Mouse (Mus musculus): ENCODE data around the gene Il21r. TPM values are rescaled to one million over a fixed set of nuclear protein-coding genes. Genes with fewer than 3 reads are reported as not detected.
A peak's percentile ranks its signal among the peaks of the same experiment; 100 is the strongest.

The Il21r gene
- polyA plus RNA-seq, 1 experiment from 2014 or later: 0.35 TPM

GRCm38 (mm10) chr7:125608183-125608688 is 5.0 kb downstream of the Il21r start:
- Histone ChIP-seq H3K36me3 (replicated peaks) (no peaks in the 10 kb centered on the region), H3K9me3 (no peaks in the 10 kb centered on the region), H3K4me1 (peaks cover 8% of the 10 kb centered on the region; the same call in 1 of the 2 replicates), H3K27me3 (replicated peaks; ENCODE audit: low read depth, poor library complexity, severe bottlenecking) (no peaks in the 10 kb centered on the region), H3K4me3 (no peak overlapping the region), H3K27ac (replicated peaks) (no peak overlapping the region)
- WGBS: 87% methylated on average over 4 of the region's 4 CpGs
- DNase-seq (ENCODE audit: low spot score): no peak

- 78% methylated on average over 5 of the region's 5 CpGs for WGBS
Measured at GRCm38 (mm10) chr7:125613579-125613978, 10.3 kb downstream of the Il21r start.

GRCm38 (mm10) chr7:125615453-125615852 is 12.2 kb downstream of the Il21r start:
- Histone ChIP-seq H3K27ac (replicated peaks) (no peak overlapping the region), H3K4me1 (no peaks in the 10 kb centered on the region), H3K36me3 (replicated peaks) (no peaks in the 10 kb centered on the region), H3K9me3 (no peaks in the 10 kb centered on the region), H3K27me3 (replicated peaks; ENCODE audit: low read depth, poor library complexity, severe bottlenecking) (no peaks in the 10 kb centered on the region), H3K4me3 (no peak overlapping the region)
- 90% methylated on average over 7 of the region's 7 CpGs for WGBS
- no peak for DNase-seq (ENCODE audit: low spot score)

More at GRCm38 (mm10) chr7:125613579-125613978, 10.3 kb downstream of the Il21r start:
- no peak for DNase-seq (ENCODE audit: low spot score)
- no peaks in the 10 kb centered on the region for H3K27me3 ChIP-seq (replicated peaks; ENCODE audit: low read depth, poor library complexity, severe bottlenecking)
- no peaks in the 10 kb centered on the region for H3K9me3 ChIP-seq
- H3K4me3 ChIP-seq: no peak overlapping the region
- H3K27ac ChIP-seq (replicated peaks): no peak overlapping the region
- H3K4me1 ChIP-seq: no peaks in the 10 kb centered on the region
- H3K36me3 ChIP-seq (replicated peaks): no peaks in the 10 kb centered on the region

- 77% methylated on average over 7 of the region's 7 CpGs for WGBS
- H3K9me3 ChIP-seq: no peaks in the 10 kb centered on the region
- H3K36me3 ChIP-seq (replicated peaks): no peaks in the 10 kb centered on the region
- peaks cover 14% of the 10 kb centered on the region for H3K4me1 ChIP-seq
- DNase-seq (ENCODE audit: low spot score): no peak
- H3K27me3 ChIP-seq (replicated peaks; ENCODE audit: low read depth, poor library complexity, severe bottlenecking): no peaks in the 10 kb centered on the region
- no peak overlapping the region for H3K4me3 ChIP-seq
- H3K27ac ChIP-seq (replicated peaks): no peak overlapping the region
Measured at GRCm38 (mm10) chr7:125618016-125618415, 14.8 kb downstream of the Il21r start.

DNA sequence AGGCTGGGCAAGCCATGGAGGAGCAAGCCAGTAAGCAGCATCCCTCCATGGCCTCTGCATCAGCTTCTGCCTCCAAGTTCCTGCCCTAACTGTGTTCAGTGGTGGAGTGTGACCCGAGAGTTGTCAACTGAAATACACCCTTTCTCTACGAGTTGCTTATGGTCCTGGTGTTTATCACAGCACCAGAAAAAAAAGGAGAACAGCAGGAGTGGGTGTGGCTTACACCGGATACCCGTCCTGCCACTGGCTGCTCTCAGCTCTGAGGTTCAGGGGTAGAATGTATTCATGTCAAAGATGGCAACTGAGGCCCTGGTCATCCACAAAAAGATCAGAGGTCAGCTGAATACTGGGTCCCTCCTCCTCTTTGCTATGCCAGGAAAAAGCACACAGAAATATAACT is 16.8 kb downstream of the Il21r start:
- Histone ChIP-seq H3K27me3 (replicated peaks; ENCODE audit: low read depth, poor library complexity, severe bottlenecking) (no peaks in the 10 kb centered on the region), H3K36me3 (replicated peaks) (no peaks in the 10 kb centered on the region), H3K4me1 (peaks cover 14% of the 10 kb centered on the region), H3K27ac (replicated peaks) (no peak overlapping the region), H3K9me3 (no peaks in the 10 kb centered on the region), H3K4me3 (no peak overlapping the region)
- WGBS: 78% methylated on average over 4 of the region's 4 CpGs
- no peak for DNase-seq (ENCODE audit: low spot score)

DNA sequence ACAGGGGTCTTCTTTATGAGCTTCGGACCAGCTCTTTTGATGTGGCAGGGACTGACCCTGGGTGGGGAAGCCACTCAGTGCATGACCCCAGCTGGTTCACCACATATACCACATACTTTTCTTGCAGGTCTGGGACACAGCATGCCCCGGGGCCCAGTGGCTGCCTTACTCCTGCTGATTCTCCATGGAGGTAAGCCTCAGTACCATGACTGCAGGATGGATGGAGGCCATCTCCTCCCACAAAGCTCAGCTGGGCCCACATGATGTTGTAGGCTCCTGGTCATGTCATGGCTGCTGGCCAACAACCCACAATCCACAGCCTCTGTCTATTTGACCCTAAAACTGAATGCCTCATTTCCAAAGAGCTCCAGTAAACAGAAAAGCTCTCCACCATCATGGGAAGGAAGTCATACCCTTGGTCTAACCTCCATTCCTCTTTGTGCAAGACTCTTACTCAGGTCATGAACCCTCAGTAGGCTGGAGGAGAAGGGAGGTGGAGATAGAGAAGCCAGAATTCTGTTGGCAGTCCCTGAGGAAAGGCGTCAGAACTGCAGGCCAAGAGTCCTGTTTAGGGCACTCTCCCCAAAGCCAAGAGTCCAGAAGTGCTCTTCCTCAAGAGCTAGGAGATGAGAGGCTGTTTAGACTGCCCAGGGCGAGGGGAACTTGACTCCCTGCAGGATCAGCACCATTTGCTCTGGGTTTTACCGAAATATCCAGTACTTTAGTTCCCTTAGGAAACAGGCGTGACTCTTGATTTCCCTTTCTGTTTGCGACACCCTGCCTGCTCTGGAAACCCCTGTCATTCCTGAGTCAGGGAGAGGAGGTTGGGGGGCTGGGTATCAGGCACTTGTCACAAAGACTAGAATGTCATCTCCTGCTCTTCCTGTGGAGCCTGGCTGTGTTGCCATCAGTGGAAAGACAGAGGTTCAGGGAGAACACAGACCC is 19.8 kb downstream of the Il21r start:
- H3K9me3 ChIP-seq: no peaks in the 10 kb centered on the region
- H3K4me3 ChIP-seq: no peak overlapping the region
- WGBS: 73% methylated on average over 7 of the region's 7 CpGs
- H3K36me3 ChIP-seq (replicated peaks): no peaks in the 10 kb centered on the region
- H3K27me3 ChIP-seq (replicated peaks; ENCODE audit: low read depth, poor library complexity, severe bottlenecking): no peaks in the 10 kb centered on the region
- H3K27ac ChIP-seq (replicated peaks): no peak overlapping the region
- H3K4me1 ChIP-seq: peaks cover 24% of the 10 kb centered on the region
- no peak for DNase-seq (ENCODE audit: low spot score)

DNA sequence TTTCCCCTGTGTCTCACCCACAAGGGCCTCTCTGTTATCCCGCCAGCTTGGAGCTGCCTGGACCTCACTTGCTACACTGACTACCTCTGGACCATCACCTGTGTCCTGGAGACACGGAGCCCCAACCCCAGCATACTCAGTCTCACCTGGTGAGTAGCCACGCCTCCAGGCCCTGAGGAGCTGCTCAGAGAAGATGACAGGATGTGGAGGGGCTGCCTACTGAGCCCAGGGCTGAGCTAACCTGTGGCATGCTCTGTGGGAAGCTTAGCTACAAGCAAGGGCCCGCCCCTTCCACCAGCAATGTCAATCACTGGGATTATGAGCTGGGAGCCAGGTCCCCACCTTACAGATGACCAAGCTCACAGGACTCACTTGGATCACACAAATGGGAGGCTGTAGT is 22.0 kb downstream of the Il21r start:
- 0 out of 2 replicates have a peak, but pooled peaks cover 3% of the 10 kb centered on the region for H3K9me3 ChIP-seq
- H3K4me3 ChIP-seq: no peak overlapping the region
- no peak for DNase-seq (ENCODE audit: low spot score)
- H3K27me3 ChIP-seq (replicated peaks; ENCODE audit: low read depth, poor library complexity, severe bottlenecking): no peaks in the 10 kb centered on the region
- peaks cover 26% of the 10 kb centered on the region for H3K4me1 ChIP-seq
- no peaks in the 10 kb centered on the region for H3K36me3 ChIP-seq (replicated peaks)
- WGBS: 61% methylated on average over 4 of the region's 4 CpGs
- no peak overlapping the region for H3K27ac ChIP-seq (replicated peaks)

DNA sequence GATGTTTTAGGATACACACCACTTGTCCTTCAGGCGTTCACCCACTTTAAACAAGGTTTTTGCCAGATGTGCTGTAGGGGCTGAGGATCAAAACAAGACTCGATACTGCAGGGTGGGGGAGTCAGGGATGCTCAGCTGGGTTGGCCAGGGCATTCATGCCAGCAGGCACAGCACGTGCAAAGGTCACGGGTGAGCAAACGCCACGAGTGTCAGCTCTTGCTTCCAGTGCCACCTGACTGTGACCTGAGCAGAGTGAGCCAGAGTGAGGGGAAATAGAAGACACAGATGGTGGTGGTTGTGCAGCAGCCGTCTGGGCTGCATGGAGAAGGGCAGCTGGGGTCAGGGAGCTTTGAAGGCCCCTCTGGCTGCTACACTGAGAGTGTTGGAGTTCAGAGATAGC is 22.6 kb downstream of the Il21r start:
- no peaks in the 10 kb centered on the region for H3K36me3 ChIP-seq (replicated peaks)
- H3K4me1 ChIP-seq: peaks cover 27% of the 10 kb centered on the region
- no peak overlapping the region; the same call in 1 of the 2 replicates for H3K27ac ChIP-seq (replicated peaks)
- 0 out of 2 replicates have a peak, but pooled peaks cover 3% of the 10 kb centered on the region for H3K9me3 ChIP-seq
- H3K4me3 ChIP-seq: no peak overlapping the region
- DNase-seq (ENCODE audit: low spot score): no peak
- no peaks in the 10 kb centered on the region for H3K27me3 ChIP-seq (replicated peaks; ENCODE audit: low read depth, poor library complexity, severe bottlenecking)
- WGBS: 56% methylated on average over 7 of the region's 7 CpGs

DNA sequence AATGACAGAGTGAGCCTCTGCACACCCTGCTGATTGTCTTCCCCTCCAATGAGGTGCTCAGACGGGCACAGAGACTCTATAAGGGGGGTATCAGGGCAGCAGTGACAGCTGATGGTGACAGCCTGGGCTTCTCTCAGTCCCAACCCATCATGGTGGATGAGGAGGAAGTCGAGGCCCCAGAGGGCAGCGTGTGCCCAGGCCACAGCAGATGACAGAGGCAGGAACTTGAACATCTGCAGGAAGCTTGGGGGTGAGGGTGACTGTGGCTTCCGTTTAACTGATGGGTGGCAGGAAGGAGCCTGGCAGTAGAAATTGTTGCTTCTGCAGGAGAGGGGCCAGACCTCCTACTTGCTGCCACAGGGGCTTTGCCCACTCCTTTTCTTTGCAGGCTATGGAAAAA is 27.1 kb downstream of the Il21r start:
- no peak overlapping the region for H3K4me3 ChIP-seq
- 0 out of 2 replicates have a peak, but pooled peaks cover 3% of the 10 kb centered on the region for H3K9me3 ChIP-seq
- 64% methylated on average over 4 of the region's 4 CpGs for WGBS
- H3K4me1 ChIP-seq: peaks cover 17% of the 10 kb centered on the region
- H3K27ac ChIP-seq (replicated peaks): peak overlapping the region; percentile 24; the same call in 1 of the 2 replicates
- no peaks in the 10 kb centered on the region for H3K27me3 ChIP-seq (replicated peaks; ENCODE audit: low read depth, poor library complexity, severe bottlenecking)
- H3K36me3 ChIP-seq (replicated peaks): no peaks in the 10 kb centered on the region
- no peak for DNase-seq (ENCODE audit: low spot score)

DNA sequence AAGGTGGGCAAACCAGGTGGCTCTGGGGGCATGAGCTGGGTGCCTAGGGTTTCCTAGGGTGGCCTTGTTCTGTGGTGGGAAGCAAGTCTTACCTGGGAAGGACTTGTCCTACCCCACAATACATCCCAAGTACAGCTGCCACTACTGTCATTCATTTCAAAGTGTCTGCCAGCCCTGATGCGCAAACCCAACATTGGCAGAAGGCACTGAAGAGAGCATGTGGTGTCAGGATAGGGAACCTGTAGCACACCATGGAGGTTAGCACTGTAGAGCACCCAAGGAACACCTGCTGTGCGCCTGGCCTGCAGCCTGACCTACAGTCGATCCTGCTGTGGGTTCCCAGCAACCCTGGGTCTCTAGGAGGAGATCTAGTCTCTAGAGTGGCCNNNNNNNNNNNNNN is 27.8 kb downstream of the Il21r start:
- no peak overlapping the region for H3K27ac ChIP-seq (replicated peaks)
- no peak for DNase-seq (ENCODE audit: low spot score)
- H3K9me3 ChIP-seq: 0 out of 2 replicates have a peak, but pooled peaks cover 3% of the 10 kb centered on the region
- WGBS: 82% methylated on average over 3 of the region's 3 CpGs
- H3K4me1 ChIP-seq: peaks cover 12% of the 10 kb centered on the region
- no peaks in the 10 kb centered on the region for H3K36me3 ChIP-seq (replicated peaks)
- H3K4me3 ChIP-seq: no peak overlapping the region
- H3K27me3 ChIP-seq (replicated peaks; ENCODE audit: low read depth, poor library complexity, severe bottlenecking): no peaks in the 10 kb centered on the region

GRCm38 (mm10) chr7:125637220-125638140 is 34.3 kb downstream of the Il21r start:
- no peaks in the 10 kb centered on the region for H3K9me3 ChIP-seq
- no peak overlapping the region for H3K27ac ChIP-seq (replicated peaks)
- H3K4me1 ChIP-seq: peaks cover 16% of the 10 kb centered on the region
- DNase-seq (ENCODE audit: low spot score): no peak
- 91% methylated on average over 8 of the region's 8 CpGs for WGBS
- no peaks in the 10 kb centered on the region for H3K27me3 ChIP-seq (replicated peaks; ENCODE audit: low read depth, poor library complexity, severe bottlenecking)
- H3K36me3 ChIP-seq (replicated peaks): peaks cover 34% of the 10 kb centered on the region
- no peak overlapping the region for H3K4me3 ChIP-seq

DNA sequence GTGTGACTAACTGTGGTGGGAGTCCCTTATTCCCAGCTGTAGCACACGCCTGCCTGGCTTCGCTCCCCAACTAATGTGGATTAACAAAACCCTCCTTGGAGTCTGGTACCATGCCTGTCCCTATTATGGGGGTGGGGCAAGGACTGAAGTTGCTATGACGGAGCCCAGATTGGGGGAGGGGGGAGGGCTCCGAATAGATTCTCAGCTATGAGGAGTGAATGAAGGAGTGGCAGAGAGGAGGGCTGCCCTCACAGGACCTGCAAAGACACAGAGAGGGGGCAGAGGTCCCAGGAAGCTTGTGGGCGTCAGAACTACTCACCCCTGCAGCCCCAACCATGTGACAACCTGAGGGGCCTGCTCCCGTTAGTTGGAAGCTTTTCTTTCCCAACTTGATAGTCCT is 35.1 kb downstream of the Il21r start:
- DNase-seq (ENCODE audit: low spot score): no peak
- Histone ChIP-seq H3K27ac (replicated peaks) (no peak overlapping the region), H3K4me3 (no peak overlapping the region), H3K36me3 (replicated peaks) (peaks cover 43% of the 10 kb centered on the region), H3K4me1 (peaks cover 16% of the 10 kb centered on the region), H3K27me3 (replicated peaks; ENCODE audit: low read depth, poor library complexity, severe bottlenecking) (no peaks in the 10 kb centered on the region), H3K9me3 (no peaks in the 10 kb centered on the region)
- WGBS: 80% methylated on average over 6 of the region's 6 CpGs

Measured in embryonic facial prominence, embryonic 10.5 days (tissue).